Mouse (Mus musculus) cerebellum, postnatal 36 days (tissue): ENCODE measurements around the gene Rnf181.

Experiments
- DNase-seq, 2 experiments: peaks; one replicate each; pipeline ENCODE4 v3.0.0; 2021 to 2022; ENCODE audit warnings: mixed read lengths in 2 of 2

Rnf181 gene

DNA sequence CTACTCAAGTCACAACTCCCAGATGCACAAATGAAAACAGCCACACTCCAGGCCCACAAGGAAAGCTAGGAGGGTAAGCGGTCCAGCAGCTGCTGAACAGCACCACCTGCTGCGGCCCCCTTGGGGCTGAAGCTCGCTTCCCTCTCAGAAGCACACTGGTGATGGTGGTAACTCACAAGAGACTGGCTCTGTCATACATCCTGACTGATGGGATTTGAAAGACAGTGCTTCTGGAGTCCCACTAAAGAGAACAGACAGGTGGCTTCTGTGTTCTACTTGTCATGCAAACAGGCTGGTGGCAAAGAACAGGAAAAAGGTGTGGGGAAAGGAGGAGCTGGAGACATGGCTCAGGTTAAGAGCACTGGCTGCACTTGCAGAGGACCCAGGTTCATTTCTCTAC, 43.8 kb downstream of the Rnf181 start:
- DNase-seq: no peak

GRCm38 (mm10) chr6:72319019-72319418, 47.7 kb downstream of the Rnf181 start:
- no peak for DNase-seq

DNA sequence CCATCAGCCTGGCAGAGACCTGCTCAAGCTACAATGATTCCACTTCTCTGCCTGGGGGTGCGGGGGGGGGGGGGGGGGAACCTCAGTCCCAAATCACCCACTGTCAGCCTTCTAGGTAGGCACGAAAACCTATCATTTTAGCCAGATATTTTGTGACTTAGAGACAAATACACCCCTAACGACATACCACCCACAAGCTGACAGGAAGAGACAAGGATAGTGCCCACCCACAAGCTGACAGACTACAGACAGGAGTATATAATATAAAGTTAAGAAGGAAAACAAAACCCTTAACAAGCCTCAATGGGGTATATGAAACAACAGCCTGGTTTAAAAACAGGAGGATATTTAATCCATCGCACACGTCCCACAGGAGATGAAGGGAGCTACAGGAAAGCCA, 48.3 kb downstream of the Rnf181 start:
- no peak for DNase-seq

GRCm38 (mm10) chr6:72316044-72316443, 50.7 kb downstream of the Rnf181 start:
- DNase-seq: no peak

GRCm38 (mm10) chr6:72315384-72315783, 51.4 kb downstream of the Rnf181 start:
- DNase-seq: no peak

DNA sequence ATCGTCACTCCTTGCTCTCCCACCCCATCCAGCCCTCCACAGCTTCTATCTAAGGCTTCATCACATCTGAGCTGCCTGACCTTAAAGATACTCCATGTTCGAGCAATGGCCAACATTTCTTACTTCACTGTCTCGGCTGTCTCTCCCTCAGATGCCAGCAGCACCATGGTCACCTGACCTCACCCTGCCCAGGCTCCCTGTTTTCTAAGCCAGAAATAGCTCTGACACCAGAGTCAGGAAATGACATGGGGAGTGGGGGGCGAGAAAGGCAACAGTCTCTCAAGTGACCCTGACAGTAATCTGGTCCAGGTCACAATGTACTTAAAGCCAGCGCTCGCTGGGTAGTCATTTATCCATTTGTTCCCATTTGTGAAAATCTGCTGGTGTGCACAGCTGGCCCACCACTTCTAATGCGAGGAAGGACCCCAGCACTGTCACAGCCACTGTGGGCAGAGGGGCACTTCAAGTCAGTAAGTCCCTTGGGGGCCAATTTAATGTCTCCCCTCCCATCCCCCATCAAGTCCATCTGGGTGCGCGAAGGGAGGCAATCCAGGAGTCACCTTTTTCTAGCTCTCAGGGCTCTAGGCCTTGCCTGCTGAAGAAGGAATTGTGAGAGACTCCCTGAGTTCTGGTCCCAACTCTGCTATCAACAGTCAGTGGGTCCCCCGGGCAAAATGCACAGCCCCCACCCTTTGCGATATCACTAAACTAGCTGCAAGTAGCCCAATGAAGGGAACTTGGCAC, 53.5 kb downstream of the Rnf181 start:
- no peak for DNase-seq

DNA sequence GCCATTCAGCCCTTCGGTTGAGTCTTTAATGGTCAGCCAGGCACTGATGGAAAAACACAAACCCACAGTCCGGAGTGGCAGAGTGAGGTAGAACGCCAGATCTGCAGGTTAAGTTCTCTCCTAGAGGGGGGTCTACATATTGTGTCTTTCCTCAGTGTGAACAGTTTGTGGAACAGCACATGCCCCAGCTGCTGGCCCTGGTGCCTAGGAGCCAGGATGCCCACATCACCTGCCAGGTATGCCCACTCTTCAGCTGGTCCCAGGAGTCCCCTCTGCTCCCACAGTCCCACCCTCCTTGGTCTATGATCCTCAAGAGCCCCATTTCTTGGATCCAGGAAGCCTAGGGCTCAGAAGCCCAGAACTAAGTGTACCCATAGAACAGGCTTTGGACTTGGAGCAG, 54.6 kb downstream of the Rnf181 start:
- DNase-seq: no peak
